Mouse (Mus musculus): Measurements from ENCODE around the gene D430019H16Rik.
A peak's percentile ranks its signal among the peaks of the same experiment; 100 is the strongest.

The D430019H16Rik gene

DNA sequence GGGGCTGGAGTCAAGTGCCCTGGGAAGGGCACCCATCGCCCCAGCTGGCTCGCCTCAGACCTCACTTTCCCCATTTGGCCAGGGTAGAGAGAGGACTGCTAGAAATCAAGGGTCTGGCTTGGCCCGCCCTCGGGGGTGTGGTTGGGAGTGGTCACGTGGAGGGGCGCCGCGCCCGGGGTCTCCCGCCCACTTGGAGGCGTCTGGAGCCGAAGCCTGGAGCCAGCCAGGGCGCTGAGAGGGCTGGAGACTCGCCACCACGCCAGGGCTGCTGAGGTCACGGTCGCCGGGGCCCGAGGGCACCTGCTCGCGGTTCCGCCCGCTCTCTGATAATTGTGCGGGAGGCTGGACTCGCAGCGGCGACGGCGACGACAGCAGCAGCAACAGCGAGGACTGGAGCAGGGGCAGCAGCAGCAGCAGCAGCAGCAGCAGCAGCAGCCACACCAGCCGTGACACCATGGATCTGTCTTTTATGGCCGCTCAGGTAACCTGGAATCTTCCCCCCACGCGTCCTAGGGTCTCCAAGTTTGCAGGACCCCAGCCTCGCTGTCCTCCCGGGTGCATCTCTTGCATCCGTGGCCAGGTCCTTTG is at the start of gene D430019H16Rik:
Gene D430019H16Rik, plus strand, starts transcription at position 187 of the 588 bp plus-strand sequence.
- DNase-seq, result peak; percentile 14 to 33

DNA sequence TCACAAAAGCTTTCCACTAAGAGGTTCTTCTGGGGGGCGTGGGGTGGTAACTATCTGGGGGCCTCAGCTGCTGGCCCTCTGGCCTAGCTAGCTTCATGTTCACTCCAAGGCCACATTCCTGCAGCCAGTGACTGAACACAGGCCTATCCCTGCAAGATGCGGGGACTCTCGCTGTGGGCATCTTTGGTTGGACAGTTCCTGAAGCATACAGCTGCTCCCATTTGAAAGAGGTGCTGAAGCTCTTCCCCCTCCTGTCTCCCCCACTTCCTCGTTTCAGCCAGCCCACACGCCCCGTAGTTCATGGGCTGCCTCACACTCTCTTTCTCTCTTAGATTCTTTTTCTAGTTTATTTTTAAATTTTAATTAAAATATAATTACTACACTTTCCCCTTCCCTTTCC is 47.6 kb upstream of the D430019H16Rik start:
- no peak for DNase-seq

DNA sequence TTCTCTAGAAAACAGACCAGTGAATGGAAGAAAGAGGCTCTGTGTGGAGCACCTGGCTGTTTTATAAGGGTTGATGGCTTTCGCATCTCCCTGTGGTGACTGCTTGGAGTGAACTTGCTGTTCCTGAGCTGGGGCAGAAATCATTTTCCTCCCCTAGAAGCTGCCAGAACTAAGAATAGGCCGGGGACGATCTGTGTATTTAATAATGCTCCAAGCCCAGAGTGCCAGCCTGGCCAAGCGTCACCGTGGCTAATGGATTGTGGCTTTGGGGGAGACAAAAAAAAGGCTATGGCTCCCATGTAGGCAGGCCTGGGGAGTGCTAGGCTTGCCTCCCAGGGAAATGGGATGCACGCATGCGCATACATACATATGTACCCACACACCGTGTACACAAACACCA is 39.7 kb upstream of the D430019H16Rik start:
- DNase-seq, result no peak

DNA sequence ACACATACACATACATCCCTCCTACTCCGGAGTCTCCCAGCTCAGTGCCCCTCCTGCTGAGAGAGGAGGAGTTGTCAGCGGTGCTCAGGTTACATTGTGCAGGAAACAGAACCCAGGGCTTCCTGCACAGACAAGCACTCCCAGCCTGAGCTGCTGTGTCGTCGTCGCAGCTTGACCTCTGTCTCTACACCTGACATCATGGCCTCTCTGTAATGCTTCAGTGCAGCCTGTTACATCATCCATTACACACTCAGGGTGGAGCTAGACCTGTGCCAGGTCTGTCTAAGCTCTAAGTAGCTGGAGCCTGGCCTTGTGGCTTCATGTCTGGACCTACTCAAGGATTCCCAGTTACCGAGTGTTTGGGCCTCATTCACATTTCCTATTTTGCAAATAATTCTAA is 33.2 kb upstream of the D430019H16Rik start:
- DNase-seq, result no peak

DNA sequence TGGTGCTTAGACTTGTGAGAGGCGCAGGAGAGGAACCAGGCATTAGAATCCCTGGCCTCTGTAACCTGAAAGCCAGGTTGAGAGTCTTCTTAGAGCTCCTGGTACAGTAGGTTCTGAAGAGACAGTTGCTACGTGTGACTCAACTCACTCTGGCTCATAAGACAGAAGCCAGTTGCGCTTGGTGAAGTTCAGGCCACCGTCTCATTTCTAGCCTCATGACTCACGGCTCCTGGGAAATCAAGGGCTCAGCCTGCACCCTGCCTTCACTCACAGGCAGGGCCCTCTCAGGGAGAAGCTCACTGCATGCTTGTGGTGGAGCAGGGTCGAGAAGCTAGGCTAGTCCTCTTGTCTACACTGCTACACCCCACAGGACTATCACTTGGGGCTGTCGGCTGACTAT is 27.1 kb upstream of the D430019H16Rik start:
- DNase-seq, result no peak

DNA sequence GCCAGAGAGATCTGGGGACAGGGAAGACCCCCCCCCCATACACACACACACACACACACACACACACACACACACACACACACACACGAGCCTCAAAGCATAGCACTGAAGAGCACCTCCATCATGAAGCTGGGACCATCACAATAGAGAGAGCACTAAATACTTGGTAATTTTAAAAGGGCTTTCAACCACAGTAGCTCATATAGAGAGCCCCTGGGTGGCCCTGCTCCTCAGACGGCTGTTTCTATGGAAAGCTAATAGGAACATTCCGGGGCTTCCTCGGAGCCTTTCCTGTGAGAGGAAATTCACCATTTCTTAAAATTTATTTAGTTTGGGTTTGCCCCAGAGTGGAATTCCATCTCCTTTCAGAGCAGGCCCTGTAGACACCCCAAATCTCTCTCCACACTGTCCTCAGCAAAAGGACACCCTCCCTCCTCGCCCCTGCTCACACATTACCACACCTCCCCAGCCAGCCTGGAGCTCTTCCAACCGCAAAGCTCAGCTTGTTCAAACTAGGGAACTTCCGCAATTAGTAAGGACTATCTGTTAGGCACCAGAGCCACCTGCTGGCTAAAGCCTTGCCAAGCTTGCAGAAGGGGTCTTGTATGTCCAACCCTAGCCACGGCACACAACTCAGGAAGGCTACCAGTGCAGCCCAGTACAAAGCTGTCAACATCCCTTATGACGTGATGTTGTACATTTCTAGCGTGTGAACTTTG is 26.5 kb upstream of the D430019H16Rik start:
- DNase-seq, result peak; percentile 73 to 78

DNA sequence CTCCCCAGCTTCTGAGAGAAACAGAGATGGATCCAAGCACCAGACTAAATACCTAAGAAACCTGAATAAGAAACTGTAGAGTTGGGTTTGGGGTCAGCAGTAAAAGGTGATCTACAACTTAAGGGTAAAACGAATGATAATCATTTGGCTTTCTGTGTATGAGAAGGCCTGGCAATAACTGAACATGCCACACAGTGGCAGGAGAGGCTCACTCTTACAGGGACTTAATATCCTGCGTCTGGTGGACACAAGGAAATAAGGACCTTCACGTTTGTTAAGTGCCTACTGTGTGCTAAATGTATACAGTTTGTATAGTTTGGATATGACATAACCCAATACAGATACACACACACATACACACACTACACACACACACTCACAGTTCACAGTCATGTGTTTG is 21.8 kb upstream of the D430019H16Rik start:
- no peak for DNase-seq

DNA sequence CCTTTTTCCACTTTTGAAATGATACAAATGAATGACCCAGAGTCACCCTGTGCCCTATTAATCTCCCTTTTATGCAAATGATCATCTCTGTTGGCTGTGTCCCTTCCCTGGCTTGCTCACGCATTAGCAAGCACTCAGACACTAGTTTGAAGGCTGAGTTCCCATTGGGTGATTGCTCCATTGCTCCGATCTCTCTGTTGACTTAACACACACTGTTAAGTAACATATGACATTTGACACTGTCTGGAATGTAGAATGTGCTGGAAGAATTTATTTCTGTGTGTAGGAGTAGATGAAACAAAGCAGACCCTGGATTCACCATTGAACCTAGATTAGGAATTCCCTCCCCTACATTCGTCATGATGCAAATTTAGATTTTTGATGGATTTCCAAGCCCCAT is 20.8 kb upstream of the D430019H16Rik start:
- no peak for DNase-seq

DNA sequence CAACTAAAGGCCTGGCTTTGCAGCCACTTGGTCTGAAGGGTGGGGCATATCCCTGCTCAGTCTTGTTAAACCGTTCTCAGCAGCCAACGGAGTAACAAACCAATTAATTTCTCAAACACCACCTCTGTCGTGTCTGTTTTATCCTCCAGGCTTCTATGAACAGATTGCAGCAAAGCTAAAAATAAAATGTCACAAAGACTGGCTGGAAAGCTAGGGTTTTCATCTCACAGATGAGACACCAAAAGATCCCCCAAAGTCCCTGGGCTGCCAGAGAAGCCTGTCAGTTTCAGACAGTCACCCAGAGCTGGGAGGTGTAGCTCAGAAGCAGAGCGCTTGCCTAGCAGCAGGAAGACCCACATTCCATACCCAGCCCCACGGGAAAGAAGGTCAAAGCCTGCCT is 15.4 kb upstream of the D430019H16Rik start:
- no peak for DNase-seq

DNA sequence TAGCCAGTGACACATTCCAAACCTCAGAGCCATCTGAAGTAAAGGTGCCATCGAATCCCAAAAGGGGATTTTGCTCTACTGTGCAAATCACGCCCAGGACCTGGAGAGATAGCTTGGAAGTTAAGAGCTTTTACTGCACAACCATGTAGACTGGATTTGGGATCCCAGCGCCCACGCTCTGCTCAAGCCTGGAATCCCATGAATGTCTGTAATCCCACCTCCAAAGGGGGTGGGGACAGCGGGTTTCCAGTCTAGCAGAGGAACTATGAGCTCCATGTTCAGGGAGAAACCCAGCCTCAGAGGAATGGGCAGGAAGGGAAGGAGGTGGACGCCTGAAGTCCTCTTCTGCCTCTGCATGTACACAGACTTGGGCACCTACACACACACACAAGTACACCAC is 13.7 kb upstream of the D430019H16Rik start:
- no peak for DNase-seq

DNA sequence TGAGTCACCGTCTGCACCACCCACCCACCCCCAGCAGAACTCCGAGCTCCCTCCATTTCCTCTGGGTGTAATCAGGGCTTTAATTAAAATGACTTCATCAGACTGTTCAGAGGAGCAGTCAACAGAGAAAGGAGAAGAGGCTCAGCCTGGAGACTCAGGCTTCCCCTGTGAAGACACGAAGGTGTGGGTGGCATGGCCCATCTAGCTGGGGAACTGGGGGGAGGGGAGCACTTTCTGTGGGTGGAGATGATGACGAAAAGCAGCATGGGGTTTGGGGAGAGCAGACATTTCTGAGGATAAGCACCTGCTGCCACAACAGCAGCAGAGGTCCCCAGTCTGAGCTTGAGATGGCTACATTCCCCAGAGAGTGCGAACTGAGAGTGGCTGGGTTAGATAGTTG is 10.1 kb upstream of the D430019H16Rik start:
- no peak for DNase-seq

DNA sequence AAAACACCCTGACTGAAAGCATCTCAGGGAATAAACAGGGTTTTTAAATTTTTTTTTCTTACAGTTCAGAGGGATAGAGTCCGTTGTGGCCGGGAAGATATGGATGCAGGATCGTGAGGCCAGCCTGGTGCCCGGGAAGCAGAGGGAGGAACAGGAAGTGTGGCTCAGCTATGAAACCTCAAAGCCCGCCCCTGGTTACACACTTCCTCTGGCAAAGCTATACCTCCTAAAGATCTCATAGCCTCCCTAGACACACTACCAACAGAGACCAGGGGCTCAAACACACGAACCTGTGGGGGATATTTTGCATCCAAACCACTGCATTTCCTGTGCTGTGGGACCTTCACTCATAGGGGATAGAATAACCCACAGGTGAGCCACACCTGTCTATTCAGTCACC is 7.9 kb upstream of the D430019H16Rik start:
- DNase-seq, result no peak

DNA sequence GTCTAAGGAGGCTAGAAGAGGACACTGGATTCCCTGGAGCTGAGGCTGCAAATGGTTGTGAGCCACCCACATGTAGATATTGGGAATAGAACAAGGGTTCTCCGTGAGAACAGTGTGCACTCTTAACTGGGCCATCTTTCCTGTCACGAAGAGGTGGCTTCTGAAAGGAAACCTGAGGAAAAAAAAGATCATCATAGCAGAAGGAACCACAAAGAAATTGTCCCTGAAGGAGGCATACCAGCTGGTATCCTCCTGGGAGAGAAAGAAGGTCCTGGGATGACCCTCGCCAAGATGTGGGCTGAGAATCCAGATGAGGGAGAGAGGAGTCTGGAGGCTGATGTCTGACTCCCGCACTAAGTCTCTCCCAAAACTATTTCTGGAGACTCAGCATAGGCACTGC is 4.4 kb upstream of the D430019H16Rik start:
- DNase-seq, result no peak

DNA sequence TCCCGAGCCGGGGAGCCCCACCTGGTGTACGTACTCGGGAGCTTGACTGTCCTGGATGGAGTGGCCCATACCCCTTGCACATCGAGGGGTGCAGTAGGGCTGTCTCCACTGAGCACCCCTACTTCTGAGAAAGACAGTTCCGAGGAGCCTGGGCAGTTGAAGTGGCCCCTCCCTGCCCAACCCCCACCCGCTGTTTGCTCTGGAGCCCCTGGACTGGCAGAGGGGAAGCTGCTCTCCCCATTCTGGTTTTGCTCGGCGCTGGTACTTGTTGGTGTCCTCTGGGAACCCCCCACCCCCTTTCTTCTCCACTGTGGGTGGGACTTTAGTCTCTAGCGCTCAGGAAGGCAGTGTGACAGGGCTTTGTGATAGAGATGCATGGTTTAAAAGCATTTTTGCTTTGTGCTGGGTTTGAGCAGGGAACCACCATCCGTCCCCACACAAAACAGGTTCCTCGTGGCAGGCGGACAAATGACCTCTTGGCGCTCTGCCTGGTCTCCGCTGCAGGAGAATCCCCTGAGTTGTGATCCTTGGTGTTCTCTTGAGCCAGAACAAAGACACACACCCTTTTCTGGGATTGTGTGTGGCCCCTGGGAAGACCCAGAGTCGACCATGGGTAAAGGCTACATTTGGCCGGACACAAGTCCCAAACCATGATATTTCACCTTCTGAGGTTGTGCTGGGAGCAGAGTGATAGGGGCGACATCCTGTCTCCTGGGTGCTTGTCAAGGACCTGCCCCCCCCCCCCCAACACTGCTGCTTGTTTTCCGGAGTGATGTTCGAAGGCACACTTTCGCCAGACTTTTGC is 804 bp downstream of the D430019H16Rik start:
- no peak for DNase-seq

DNA sequence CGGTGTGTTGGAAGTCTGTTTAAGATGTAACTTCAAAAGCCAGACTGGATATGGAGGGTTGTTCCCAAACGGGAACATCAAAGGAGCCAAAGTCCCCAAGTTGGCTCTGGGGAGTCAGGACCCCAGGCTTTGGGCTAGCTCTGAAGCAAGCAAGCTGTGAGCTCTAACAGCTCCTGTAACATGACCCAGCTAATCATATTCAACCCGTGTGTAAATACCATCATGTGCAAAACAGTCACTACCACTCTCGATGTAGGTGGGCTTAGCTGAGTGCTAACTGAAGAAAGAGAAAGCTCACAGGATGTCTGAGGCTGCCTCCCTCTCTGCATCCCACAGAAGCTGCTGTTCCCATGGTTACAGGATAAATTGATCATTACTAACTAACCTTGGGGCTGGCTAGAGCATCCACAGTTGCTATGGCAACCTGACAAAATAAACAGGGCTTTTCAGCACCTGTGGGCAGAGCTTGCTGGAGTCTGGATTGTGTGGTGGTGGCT is 1.5 kb downstream of the D430019H16Rik start:
- DNase-seq, result no peak

DNA sequence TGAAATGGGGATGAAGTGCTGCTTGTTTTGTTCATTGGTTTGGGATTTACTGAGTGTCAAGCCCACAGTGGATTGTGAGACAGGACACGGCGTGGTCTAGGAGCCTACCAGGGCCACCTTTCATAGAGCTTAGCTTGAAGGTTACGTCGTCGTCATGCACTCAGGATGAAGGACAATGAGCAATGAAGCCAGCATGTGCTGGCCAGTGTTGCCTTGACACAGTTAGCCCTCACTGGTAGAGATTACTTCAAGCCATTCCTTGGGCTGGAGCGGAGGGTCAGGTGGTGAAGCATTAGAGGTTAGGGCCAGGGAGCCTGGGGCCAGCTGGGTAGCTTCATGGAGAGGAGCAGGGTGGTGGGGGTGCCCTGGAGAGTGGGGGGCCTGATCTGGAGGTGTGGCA is 5.1 kb downstream of the D430019H16Rik start:
- no peak for DNase-seq

DNA sequence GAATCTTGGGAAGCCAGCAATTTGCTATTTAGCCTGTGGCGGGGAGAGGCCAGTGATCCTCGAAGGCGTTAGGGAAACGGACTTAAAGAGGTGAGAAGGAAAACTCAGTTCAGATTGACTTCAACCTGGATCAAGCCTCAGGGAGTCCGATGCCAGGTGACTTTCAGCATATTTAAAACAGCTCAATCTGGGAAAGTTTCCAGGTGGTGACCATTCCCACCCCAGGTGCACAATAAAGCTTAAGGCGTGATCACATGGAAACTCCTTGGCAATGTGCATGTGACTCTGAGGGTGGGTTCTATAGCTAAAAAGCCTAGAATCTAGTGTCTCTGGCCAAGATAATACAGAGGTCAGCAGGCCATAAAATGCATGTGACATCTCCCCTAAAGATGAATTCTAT is 7.4 kb downstream of the D430019H16Rik start:
- DNase-seq, result no peak

DNA sequence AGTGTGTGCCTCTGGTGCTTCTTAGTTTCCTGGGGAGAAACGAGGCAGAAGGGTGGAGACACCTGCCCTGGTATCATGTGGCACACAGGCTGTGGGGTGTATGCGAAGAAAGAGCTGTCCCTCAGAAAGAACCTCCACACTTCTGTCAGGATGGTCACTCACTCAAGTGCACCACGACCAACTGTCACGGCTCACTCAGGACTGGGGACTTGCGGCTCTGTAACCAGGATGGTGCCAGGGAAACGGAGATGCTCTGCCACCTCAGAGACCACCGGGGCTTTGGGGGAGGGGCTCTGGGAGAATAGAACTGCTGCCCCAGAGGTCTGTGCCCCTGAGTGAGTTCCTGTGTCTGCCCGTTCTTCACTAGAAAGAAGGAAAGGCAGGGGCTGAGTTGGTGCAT is 15.4 kb downstream of the D430019H16Rik start:
- DNase-seq, result no peak

DNA sequence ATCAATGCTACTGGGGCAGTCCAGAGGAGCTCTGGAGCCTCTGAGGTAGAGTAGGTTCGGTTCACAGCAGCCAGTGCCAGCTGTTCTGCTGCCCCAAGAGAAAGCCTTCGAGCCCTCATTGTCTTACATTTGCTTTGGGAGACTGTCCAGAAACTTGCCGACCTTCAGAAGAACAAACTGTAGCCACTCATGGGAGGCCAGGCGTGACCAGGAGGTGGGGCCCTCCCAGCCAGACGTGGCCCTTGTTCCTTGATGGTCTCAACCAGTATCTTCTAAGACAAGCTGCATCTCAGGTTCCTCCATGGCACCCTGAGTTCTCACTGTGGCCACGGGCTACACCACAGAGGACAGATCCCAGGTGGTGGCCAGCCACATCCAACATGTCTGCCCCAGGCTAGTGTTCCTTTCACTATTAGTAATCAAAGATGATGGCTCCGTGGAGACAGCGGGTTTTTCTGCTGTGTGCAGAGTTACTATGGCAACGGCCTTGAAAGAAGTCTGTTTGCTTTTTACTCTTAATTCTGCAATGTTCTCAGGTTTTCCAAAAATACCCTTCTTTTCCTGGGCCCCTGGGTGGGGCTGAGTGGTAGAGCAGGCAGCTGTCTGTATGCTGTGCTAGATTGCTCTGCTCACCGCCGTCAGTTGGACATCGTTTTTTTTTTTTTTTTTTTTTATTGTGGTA is 21.7 kb downstream of the D430019H16Rik start:
- DNase-seq, result no peak

DNA sequence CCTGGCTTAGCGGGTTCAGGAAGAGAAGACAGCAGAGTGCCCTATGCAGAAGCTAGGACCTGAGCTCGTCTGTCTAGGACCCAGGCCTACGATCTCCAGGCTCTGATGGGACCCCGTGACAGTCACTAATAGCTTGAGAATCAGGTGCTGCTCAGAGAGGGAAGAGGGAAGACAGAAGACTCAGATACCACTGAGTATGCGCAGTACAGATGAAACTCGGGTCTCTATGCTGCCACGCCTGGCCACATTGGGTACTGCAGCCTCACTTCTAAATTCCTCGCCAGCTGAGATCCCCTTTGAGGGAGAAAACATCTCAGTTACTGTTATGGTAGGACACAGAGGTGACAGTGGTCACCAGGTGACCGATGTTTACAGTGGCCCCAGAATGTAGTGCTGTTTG is 22.8 kb downstream of the D430019H16Rik start:
- peak; percentile 36 to 67 for DNase-seq

DNA sequence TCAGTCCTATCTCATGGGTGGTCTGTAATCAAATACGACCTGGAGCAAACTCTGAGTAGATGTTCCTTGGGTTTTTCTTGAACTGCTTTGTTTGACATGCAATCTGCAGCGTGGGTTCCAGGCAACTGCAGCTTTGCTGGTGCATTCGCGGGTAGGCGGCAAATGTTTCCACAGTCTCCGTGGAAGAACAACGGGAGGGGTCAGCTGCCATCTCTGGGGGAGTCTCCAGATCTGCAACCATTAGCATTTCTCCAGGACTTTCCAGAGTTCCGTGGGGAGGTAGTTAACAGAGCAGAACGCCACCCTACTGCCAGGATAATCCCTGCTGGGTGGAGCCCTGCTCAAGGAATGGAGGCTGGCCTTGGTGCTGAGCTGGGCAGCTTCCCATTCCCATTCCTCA is 23.3 kb downstream of the D430019H16Rik start:
- DNase-seq, result no peak

DNA sequence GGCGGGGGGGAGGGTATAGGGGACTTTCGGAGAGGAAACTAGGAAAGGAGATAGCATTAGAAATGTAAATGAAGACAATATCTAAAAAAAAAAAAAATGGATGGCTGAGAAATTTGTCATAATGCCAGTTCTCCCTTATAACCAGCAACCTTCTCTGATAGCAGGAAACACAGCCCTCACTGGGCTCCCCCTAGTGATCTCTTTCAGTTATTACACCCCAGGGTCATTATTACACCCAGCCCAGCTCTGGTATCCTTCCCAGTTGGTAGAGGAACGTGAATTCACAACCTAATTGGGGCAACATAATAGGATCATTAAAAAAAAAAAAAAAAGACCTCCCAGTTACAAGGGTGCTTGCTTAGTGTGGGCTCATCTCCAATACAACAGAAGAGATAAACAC is 29.8 kb downstream of the D430019H16Rik start:
- peak; percentile 23 to 39 for DNase-seq

DNA sequence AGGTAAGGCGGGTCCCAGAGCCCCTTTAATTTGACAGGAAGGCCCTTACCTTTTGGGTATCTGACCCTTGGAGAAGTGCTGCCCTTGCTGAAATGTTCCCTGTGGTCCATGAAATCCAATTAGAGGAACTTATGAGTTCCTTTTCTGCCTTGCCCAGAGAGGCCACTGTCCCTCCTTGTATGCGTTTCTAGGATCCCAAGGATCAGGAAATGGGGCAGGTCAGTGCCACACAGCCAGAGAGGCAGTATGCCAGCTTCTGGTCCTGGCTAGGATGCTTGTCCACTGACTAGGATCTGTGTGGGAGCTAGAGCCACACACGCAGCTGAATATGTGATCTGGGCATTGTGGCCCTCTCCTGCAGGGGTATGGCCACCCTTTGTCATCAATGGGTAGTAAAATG is 36.6 kb downstream of the D430019H16Rik start:
- no peak for DNase-seq
